Mouse (Mus musculus) forebrain, postnatal 0 days (tissue): Measurements from ENCODE around the gene Gm12184. TPM values are rescaled to one million over a fixed set of nuclear protein-coding genes. Genes with fewer than 3 reads are reported as not detected.
A peak's percentile ranks its signal among the peaks of the same experiment; 100 is the strongest.

ENCODE experiments used
- ATAC-seq: fragments of 200-750 bp; cut with Nextera tagmentation; 2 replicates; pipeline ENCODE4 v1.8.0; 2017; ENCODE audit warnings: mild to moderate bottlenecking, moderate library complexity
- DNase-seq: peaks from one replicate; pipeline ENCODE4 v3.0.0-alpha.2; 2015
- H3K27ac ChIP-seq: fragments of 300-500 bp; sonication (generic); 2 replicates; pipeline ENCODE4 v1.5.1; 2014; ENCODE audit warnings: low read depth, mild to moderate bottlenecking, antibody characterized with exemption, low read length, moderate library complexity, mixed read lengths
- H3K27me3 ChIP-seq: fragments of 300-500 bp; sonication (generic); 2 replicates; pipeline ENCODE4 v1.6.1; 2014; ENCODE audit warnings: mild to moderate bottlenecking, low read length, mixed read lengths; ENCODE audit not compliant: insufficient read depth
- H3K36me3 ChIP-seq: fragments of 300-500 bp; sonication (generic); 2 replicates; pipeline ENCODE4 v1.6.1; 2014; ENCODE audit warnings: mild to moderate bottlenecking, moderate library complexity; ENCODE audit not compliant: insufficient read depth
- H3K4me1 ChIP-seq: fragments of 300-500 bp; sonication (generic); 2 replicates; pipeline ENCODE4 v1.6.1; 2014; ENCODE audit warnings: antibody characterized with exemption; ENCODE audit not compliant: insufficient read depth
- H3K4me2 ChIP-seq: fragments of 300-500 bp; sonication (generic); 2 replicates; pipeline ENCODE4 v1.6.1; 2014; ENCODE audit warnings: low read depth, mild to moderate bottlenecking, moderate library complexity
- H3K4me3 ChIP-seq: fragments of 300-500 bp; sonication (generic); 2 replicates; pipeline ENCODE4 v1.5.1; 2014; ENCODE audit warnings: low read depth, low read length, mixed read lengths
- H3K9ac ChIP-seq: fragments of 300-500 bp; sonication (generic); 2 replicates; pipeline ENCODE4 v1.6.1; 2014; ENCODE audit warnings: mild to moderate bottlenecking
- H3K9me3 ChIP-seq: fragments of 300-500 bp; sonication (generic); 2 replicates; pipeline ENCODE4 v1.6.1; 2016; ENCODE audit warnings: low read length
- CTCF ChIP-seq: sonication (generic); IDR thresholded peaks from 2 replicates; pipeline ENCODE4 v1.5.1; 2016; ENCODE audit warnings: antibody characterized with exemption, control low read depth, low read depth
- WGBS: fragments of 180-500 bp; shearing (Covaris S2); extraction: QIAGEN DNeasy Blood & Tissue Kit; methylation state at CpG from one replicate; pipeline ENCODE4 v1.1.7; 2014; 5-methylcytosine and 5-hydroxymethylcytosine counted together
- polyA plus RNA-seq: library from polyadenylated mRNA; unstranded; fragments of >200 nt; fragmentation: Nextera tagmentation; extraction: Ambion mirVana; gene quantifications from 2 replicates; pipeline ENCODE4 v1.2.1, GENCODE M21; 2015
- total RNA-seq: library from RNA; depleted of rRNA; stranded (reverse); fragments of >200 nt; gene quantifications from 2 replicates; pipeline ENCODE4 v1.2.3, GENCODE M21; 2014

Gene Gm12184
- total and polyA plus RNA-seq, 2 experiments from 2014 or later = 3.7 to 9.3 TPM

- H3K36me3 ChIP-seq = no peaks in the 10 kb centered on the region
- no peak for ATAC-seq
Observed at GRCm38 (mm10) chr11:48820308-48820674, 6.2 kb downstream of the Gm12184 start.

GRCm38 (mm10) chr11:48819614-48820307 lies 6.7 kb downstream of the Gm12184 start:
- Histone ChIP-seq H3K36me3 (peaks cover under 1% of the 10 kb centered on the region; the same call in 1 of the 2 replicates), H3K4me3 (no peak overlapping the region), H3K4me1 (peaks cover 13% of the 10 kb centered on the region; the same call in 1 of the 2 replicates), H3K27ac (no peak overlapping the region), H3K4me2 (no peak overlapping the region), H3K9me3 (no peaks in the 10 kb centered on the region), H3K27me3 (peaks cover 10% of the 10 kb centered on the region), H3K9ac (no peak overlapping the region)
- WGBS = 77% methylated on average over 7 of the region's 7 CpGs
- DNase-seq (no peak), ATAC-seq (no peak)
- TF ChIP-seq CTCF = no peak

More at GRCm38 (mm10) chr11:48820308-48820674, 6.2 kb downstream of the Gm12184 start:
- Histone ChIP-seq H3K27ac (no peak overlapping the region), H3K9ac (no peak overlapping the region), H3K9me3 (no peaks in the 10 kb centered on the region), H3K27me3 (peaks cover 10% of the 10 kb centered on the region), H3K4me3 (no peak overlapping the region), H3K4me1 (peaks cover 13% of the 10 kb centered on the region; the same call in 1 of the 2 replicates), H3K4me2 (no peak overlapping the region)
- no peak for TF ChIP-seq CTCF
- no peak for DNase-seq

GRCm38 (mm10) chr11:48818346-48818745 lies 8.1 kb downstream of the Gm12184 start:
- WGBS = under 1% methylated on average over 16 of the region's 16 CpGs
- peak; percentile 97 for DNase-seq
- Histone ChIP-seq H3K4me3 (peak overlapping the region; percentile 88), H3K4me1 (peaks cover 12% of the 10 kb centered on the region; the same call in 1 of the 2 replicates), H3K9me3 (no peaks in the 10 kb centered on the region), H3K27ac (peak overlapping the region; percentile 93; the same call in 1 of the 2 replicates), H3K27me3 (no peaks in the 10 kb centered on the region), H3K9ac (no peak overlapping the region; the same call in 1 of the 2 replicates), H3K4me2 (peak overlapping the region; percentile 56), H3K36me3 (peaks cover 6% of the 10 kb centered on the region; the same call in 1 of the 2 replicates)
- TF ChIP-seq CTCF = no peak
- no peak for ATAC-seq

GRCm38 (mm10) chr11:48817794-48818193 lies 8.7 kb downstream of the Gm12184 start:
- Histone ChIP-seq H3K9ac (peak overlapping the region; percentile 75), H3K9me3 (no peaks in the 10 kb centered on the region), H3K36me3 (peaks cover 11% of the 10 kb centered on the region), H3K4me2 (peak overlapping the region; percentile 56), H3K4me3 (peak overlapping the region; percentile 88), H3K27ac (peak overlapping the region; percentile 93), H3K4me1 (peaks cover 12% of the 10 kb centered on the region; the same call in 1 of the 2 replicates), H3K27me3 (no peaks in the 10 kb centered on the region)
- ATAC-seq (no peak), DNase-seq (no peak)
- no peak for TF ChIP-seq CTCF
- 5% methylated on average over 9 of the region's 9 CpGs for WGBS

GRCm38 (mm10) chr11:48816800-48817665 lies 9.4 kb downstream of the Gm12184 start, which contains the start of gene Trim41:
Gene Trim41 (minus strand): TSS chr11:48817353.
- Histone ChIP-seq H3K9me3 (no peaks in the 10 kb centered on the region), H3K4me2 (peak within 1 kb of the TSS; percentile 86), H3K4me1 (peaks cover 12% of the 10 kb centered on the region; the same call in 1 of the 2 replicates), H3K27me3 (no peaks in the 10 kb centered on the region), H3K9ac (peak within 1 kb of the TSS; percentile 75), H3K27ac (peak within 1 kb of the TSS; percentile 93), H3K4me3 (peak within 1 kb of the TSS; percentile 88), H3K36me3 (peaks cover 18% of the 10 kb centered on the region)
- peak; percentile 47 for TF ChIP-seq CTCF
- DNase-seq (peak; percentile 98), ATAC-seq (peak; percentile 97)
- 1% methylated on average over 74 of the region's 77 CpGs for WGBS

GRCm38 (mm10) chr11:48816281-48816781 lies 10.1 kb downstream of the Gm12184 start:
- Histone ChIP-seq H3K27me3 (no peaks in the 10 kb centered on the region), H3K27ac (peak overlapping the region; percentile 93), H3K9ac (peak overlapping the region; percentile 75), H3K4me3 (peak overlapping the region; percentile 88), H3K4me1 (peaks cover 12% of the 10 kb centered on the region; the same call in 1 of the 2 replicates), H3K9me3 (no peaks in the 10 kb centered on the region), H3K4me2 (peak overlapping the region; percentile 86), H3K36me3 (peaks cover 25% of the 10 kb centered on the region)
- no peak for TF ChIP-seq CTCF
- DNase-seq = no peak
- 4% methylated on average over 22 of the region's 23 CpGs for WGBS
- ATAC-seq = peak; percentile 52
